Mouse (Mus musculus) CD4-positive, CD25-positive, alpha-beta regulatory T cell, adult 4 months (primary cell): ENCODE results near the gene 4933405L10Rik. TPM values are rescaled to one million over a fixed set of nuclear protein-coding genes. Genes with fewer than 3 reads are reported as not detected.
A peak's percentile ranks its signal among the peaks of the same experiment; 100 is the strongest.

Experiments used
- ATAC-seq: one replicate; pipeline ENCODE4 v1.8.0; 2017
- polyA plus RNA-seq, 2 experiments: library from polyadenylated mRNA; unstranded; fragments of 100-300 nt; shearing (Covaris generic); gene quantifications; one replicate each; pipeline ENCODE4 v1.2.1; 2017

The 4933405L10Rik gene
- polyA plus RNA-seq, 2 experiments from 2014 or later: not detected

DNA sequence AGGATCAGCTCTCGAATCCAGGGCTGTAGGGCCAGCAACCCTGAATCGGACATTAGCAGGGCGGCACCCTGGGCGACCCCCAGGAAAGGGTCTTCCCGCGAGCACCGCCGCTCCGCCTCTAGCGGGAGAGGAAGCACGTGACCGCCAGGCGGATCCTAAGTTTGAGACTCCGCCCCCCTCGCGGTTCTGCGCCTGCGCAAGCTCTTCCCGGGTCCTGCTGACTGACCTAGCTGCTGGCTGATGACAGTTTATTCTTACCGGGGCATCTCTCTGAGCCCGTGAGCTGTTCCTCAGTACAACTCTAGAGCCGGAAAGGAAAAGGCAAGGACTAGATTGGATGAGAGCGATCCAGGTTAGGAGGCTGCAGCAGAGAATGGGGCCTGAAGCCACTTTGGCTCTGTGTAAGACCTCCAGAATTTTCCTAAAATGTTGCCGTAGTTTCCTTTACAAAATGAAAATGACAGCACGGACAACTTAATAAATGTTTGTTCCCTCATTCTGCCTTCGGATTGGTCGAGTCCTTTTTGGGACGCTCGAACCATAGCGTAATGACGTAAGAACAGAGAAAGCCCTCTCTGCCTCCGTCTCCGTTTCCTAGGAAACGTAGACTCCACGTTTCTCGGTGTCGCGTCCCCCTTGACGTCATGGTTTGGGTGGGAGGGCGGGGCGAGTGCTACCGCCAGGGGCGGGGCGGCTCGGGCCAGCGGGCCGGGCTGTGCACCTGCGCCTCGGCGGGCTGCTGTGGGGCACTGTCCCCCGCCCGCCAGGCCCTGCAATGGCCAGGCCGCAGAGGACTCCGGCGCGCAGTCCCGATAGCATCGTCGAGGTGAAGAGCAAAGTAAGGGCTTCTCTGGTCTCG is 6.3 kb upstream of the 4933405L10Rik start, which contains the start of the genes Acd and Pard6a:
TSS of gene Acd (minus strand) at position 137 of the 859 bp plus-strand sequence.
TSS of gene Pard6a (plus strand) at position 183 of the 859 bp plus-strand sequence.
- ATAC-seq: peak; percentile 80

DNA sequence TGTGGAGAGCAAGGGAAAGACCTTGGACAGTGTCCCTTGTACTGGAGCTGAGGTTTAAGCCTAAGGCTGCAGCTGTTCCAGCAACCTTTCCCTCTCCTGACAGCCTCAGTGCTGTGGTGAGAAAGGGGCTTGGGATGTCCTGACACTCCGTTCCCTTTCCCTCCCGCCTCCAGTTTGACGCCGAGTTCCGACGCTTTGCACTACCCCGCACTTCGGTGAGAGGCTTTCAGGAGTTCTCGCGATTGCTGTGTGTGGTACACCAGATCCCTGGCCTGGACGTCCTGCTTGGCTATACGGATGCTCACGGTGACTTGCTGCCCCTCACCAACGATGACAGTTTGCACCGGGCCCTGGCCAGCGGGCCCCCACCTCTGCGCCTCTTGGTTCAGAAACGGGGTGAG is 5.5 kb upstream of the 4933405L10Rik start:
- ATAC-seq: no peak

DNA sequence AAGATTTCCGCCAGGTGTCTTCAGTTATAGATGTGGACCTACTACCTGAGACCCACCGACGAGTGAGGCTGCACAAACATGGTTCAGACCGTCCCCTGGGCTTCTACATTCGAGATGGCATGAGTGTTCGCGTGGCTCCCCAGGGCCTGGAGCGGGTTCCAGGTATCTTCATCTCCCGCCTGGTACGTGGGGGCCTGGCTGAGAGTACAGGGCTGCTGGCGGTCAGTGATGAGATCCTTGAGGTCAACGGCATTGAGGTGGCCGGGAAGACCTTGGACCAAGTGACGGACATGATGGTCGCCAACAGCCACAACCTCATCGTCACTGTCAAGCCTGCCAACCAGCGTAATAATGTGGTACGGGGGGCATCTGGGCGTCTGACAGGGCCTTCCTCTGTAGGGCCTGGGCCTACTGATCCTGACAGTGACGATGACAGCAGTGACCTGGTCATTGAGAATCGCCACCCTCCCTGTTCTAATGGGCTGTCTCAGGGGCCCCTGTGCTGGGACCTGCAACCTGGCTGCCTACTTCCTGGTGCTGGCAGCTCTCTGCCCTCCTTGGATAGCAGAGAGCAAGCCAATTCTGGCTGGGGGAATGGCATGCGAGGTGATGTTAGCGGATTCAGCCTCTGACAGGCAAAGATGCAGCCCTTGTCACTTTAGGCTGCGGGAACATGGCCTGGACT is 4.6 kb upstream of the 4933405L10Rik start:
- ATAC-seq: no peak

DNA sequence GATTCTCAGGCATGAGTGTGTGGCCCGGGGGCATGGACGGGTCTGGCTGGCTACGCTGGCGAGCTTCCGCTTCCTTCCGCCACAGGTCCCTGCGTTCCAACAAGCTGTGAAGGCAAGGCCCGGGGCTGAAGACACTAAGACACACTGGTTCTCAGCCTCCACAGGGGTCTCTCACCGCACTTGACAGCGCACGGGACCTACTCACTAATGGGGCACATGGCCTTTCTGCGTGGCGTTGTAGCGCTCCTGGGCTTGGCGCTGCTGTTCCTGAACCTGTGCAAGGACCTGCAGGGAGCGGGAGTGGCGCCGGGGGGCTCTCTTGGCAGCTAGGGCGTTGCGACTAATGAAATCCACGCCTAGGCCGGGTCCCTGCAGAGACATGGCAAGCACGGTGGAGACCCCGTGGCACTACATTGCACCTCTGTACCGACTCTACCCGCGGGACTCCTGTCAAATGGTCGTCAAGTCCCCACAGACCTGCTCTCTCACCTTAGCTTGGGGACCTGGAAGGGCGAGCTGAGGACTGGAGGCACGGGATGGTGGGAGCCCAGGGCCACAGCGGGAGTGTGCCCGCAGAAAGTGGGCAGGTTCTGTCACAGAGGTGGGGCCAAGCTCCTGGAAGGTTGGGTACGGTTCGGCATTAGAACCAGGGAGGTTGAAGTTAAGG is 3.2 kb upstream of the 4933405L10Rik start:
- ATAC-seq: no peak

DNA sequence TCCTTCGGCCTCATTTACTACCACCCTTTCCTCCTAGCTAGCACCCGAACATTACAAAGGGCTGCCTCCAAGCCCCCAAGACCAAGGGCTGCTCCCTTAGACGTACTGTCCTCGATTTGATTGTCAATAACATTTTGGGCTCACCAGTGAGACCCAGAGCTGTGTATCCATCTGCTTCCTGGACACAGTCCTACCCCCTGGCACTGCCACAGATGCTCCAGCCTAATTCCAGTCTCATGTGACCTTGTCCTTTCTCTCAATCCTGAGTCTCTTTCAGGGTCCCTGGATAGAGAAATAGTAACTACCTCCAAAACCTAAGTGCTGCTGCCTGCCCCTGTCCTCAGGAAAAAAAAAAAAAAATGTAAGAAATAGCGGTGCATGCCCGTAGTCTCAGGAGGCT is 2.5 kb upstream of the 4933405L10Rik start:
- ATAC-seq: no peak

DNA sequence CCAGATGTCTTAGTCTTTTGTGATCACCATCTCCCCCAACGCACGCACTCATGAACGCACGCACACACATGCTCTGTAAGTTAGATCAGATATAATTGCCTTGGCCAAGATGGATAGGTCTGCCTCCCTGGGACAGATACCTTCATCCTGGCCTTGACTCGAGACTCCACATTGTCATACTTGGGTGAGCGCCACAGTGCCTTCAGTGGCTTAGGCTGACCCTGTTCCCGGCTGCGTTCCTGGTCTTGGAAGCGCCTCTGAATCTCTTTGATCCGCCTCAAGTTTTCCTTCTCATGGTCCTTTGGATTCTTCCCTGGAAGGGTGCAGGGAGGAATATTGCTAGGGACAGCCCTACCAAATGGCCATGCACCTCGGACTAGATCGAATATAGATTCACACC is 1.0 kb upstream of the 4933405L10Rik start:
- no peak for ATAC-seq

DNA sequence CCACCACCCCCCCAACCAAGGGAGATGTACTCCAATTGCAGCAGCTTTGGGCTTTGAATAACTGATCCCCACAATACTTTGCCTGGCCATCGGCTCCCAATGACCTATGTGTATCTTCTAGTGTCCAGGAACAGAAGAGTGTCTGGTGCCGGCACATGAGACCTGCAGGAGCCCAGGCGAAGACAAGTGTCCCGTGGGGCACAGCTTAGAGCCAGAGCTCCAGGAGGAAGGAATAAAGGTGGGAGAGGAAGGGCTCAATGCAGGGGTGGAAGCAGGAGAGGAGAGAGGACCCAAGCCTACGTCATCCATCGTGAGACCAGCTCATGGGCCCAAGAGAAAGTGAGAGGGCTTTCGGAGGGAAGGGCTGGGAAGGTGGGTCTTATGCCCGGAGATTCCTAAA is 1.2 kb downstream of the 4933405L10Rik start:
- no peak for ATAC-seq

DNA sequence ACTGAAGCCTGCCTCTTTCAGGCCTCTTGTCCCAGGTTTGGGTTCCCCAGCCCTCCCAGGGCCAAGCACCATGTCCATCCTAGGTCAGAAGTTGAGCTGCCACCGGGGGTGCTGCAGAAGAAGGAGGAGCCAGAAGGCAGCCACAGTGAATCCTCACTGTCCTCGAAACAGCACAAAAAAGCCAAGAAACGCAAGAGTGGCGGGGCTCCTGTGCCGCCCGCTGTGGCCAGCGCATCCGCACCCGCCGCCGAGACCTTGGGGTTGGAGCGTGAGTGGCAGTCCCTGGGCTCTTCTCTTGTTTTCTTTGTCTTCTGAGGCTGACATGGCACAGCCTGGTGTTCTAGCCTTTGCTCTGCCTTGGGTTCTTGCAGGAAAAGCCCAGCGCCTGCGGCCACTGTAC is 1.9 kb downstream of the 4933405L10Rik start:
- no peak for ATAC-seq

DNA sequence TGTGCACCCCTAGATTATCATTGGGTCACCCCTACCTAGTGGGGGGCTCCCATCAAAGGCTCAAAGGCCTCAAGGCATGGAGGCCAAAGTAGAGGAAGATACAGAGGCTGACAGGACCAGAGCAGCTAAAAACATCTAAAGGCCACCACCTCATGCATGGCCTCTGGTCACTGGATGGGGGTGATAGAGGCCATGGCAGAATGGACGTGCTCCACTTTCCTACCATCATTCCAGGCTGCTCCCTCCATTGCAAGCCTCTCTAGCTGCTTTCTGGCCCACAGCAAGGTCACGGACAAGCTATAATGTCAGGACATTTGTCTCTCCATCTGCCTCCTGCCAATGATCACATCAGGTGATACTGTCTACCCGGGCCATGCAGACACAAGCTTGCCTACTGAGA is 4.8 kb downstream of the 4933405L10Rik start:
- ATAC-seq: no peak

DNA sequence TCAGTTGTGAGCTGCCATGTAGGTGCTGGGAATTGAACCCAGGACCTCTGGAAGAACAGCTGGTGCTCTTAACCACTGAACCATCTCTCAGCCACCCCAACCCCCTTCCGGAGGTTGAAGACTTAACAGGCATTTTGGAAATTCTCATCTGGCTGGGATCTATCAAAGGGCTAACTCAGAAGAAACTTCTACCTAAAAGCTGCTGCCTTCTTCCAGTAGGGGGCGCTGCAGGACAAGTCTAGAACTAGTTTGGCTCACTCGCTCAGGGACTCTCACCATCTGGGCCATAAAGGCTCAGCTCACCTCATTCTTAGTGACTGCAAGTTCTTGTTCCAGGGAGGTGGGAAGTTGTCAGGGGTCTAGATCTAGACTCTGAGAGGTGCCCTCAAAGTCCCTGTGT is 6.7 kb downstream of the 4933405L10Rik start:
- peak; percentile 92 for ATAC-seq

DNA sequence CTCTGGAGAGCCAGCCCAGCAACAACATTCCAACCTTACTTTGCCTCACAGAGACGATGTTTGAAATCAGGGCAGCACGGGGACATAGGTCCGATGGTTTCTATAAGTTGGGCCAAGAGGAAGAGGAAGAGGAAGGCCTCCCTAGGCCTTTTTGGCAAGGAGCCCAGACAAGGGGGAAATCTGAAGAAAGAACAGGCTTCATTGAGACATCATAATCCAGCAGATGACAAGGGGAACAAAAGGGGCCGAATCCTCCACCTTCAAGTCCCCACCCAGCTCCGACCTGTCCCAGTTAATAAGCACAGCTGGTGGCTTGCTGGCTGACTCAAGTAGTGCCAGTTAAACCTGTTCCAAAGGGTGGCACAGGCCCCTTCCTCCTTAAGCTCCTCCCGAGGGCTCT is 7.6 kb downstream of the 4933405L10Rik start:
- no peak for ATAC-seq

DNA sequence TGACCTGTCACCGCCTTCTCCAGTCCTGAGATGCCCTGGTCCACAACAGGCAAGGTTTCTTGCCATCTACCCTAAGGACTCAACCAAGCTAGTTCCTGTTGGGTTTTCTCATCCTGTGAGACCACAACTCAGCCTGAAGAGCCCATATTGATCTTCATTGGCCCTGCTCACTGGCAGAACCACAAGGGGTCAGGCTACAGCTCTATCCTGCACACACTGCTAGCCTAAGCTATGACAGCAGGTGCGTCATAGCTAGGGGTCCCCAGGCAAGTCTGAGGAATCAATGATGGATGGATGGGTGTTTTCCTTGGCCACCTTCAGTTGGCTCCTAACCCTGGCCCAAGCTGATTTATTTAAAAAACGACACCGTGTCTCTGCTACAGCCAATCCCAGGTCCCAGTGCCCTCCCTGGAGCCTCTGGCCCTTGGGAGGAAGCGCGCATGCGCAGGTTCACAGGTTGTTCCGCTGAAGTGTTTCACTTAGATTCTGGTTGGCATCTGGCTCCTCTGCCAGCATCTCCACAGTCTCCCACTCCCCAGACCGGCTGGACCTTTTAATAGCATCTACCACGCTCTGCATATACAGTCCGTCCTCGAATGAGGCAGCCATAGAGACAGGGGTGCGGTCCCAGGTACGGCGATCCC is 9.0 kb downstream of the 4933405L10Rik start:
- ATAC-seq: no peak

DNA sequence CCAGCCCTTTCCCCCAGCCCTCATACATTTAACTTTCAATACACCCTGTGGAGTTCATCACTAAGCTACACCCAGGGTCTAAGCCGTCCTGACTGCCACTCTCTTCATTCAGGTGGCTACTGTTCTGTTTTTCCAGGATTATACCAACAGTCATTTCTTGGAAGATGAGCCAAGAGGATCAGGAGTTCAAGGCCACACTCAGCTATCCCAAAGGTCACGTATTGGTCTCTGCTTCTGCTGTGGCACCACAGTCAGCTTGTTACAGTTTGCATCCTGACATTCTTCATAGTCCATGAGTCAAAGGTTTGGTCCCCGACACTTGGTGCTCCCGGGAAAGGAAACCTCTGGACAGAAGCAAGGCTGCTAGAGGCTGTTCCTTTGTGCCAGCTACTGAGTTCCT is 12.2 kb downstream of the 4933405L10Rik start:
- no peak for ATAC-seq

DNA sequence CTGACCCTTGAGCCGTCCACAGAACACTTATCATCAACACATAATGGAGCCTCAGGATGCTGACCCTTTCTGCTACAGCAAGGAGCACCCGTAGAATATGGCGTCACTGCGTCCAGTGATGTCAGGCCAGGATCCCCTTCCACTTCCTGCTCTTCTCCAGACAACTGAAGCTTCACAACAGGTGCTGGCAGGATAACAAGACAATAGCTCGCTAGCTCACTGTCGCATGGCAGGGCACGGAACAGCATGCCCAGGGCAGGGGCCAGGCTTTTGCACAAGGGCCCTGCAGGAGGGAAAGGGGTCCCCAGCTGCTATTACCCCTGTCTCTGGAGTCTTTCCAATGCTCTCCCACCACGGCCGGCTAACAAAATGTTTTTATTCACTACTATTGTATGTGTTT is 15.4 kb downstream of the 4933405L10Rik start:
- no peak for ATAC-seq

DNA sequence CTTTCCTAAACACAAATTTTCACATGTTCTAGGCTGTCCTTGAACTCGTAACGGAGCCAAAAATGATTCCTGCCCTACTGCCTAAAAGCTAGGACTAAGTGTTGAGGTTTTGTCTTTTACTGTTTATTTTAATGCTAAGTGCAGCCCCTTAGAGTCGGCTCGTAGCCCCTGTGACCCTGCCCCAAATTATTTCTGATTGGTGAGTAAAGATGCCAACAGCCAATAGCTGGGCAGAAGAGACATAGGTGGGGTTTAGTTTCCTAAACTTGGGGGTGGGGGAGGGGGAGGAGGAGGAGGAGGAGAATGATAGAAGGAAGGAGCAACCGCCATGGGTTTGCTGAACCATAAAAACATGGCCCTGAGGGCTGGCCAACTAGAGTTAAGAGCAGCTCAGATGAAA is 18.3 kb downstream of the 4933405L10Rik start:
- ATAC-seq: no peak

DNA sequence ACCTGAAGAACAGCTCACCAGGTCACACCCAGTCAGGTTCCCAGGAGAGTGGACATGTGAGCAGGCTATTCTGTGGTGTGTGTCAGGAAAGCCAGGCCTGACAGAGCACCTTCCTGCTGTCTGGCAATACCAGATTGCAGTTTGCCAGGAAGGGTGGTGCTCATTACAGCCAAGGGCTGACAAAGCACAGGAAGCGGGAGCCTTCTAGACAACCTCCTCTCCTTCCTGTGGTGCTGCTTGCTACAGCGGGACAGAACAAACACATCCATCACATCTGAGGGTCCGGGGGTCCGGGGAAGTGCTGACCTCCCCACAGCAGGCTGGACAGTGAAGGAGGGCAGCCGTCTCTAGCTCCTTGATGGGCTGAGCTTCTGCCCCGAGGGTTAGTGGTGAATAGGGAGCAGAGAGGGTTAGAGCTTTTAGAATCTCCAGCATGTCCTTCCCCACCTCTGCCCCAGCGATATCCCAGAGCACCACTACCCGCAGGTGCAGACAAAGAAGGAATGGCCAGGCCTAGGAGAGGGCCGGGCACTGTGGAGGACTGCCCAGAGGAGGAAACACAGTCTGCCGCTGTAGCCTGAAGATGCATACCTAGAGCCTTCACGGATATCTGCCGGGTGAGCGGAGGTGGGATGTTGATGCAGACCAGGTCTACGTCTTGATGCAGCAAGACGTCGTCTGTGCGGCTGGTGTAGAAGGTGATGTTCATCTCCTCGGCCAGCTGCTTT is 20.1 kb downstream of the 4933405L10Rik start:
- ATAC-seq: peak; percentile 60

DNA sequence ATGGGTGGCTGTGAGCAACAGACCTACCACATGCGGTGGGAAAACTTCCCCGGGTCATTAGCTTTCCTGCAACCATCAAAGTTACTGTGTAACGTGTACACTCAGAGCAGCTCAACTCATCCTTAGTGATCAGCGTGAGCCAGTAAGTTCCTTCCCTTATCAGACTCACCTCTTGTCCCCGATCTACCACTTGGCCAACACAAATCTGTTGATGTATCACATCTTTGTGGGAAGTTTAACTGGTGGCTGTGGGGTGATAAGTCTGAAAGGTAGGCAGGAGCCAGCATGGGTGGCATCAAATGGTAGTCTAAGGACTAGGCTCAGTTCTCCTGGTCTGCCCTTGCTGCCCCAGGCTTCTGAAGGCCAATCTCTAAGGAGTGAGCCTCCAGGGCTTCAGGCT is 24.7 kb downstream of the 4933405L10Rik start:
- no peak for ATAC-seq

DNA sequence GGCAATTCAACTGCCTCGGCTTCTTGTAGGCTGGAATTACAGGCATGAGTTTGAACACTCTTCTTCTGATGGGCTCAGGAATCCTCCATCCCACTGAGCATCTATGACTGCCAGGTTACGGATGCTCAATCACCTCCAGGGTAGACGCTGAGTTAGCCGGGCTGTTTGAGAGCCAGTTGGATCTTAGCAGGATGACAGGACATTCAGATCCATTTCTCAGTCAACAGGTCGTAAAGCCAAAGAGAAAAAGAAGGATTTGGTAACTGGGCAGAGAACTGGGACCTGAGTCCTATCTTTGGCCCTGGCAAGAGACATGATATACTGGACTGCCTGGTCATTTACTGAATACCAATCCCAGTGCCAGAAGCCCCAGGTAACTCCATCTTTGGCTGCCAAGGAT is 31.8 kb downstream of the 4933405L10Rik start:
- ATAC-seq: no peak

DNA sequence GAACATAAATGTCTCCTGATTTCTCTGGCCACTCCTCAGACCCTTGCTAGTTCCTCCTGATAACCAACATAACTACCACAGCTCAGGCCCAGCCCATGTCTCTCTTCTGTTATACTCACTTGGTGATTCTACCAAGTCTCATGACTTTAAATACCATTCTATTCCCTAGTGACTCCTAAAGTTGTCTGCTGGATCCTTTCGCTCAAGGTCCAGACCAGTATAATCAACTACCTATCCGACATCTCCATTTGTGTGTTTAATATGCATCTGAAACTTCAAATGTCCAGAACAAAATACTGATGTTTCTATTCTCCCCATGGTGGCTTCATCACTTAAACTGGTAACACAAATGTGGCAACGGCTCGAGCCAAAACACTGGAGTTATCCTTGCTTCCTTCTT is 35.8 kb downstream of the 4933405L10Rik start:
- no peak for ATAC-seq

DNA sequence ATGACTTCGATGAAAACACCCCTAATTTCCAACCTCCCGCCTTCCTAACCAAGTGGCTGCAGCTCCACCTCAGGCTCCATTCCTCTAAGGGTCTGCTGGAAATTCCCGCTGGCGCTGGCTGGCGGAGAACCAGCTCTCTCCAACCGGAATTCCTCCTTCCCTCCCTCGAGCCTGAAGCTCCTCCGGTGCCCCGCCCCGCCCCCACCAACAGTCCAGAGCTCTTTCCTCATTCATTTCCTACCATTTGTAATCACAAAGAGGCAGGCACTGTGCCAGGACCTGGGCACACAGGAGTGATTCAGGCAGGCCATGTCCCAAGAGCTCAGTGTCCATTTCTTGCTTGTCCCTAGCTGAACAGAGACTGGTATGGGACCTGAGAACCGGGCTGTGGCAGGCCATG is 43.2 kb downstream of the 4933405L10Rik start:
- ATAC-seq: no peak

DNA sequence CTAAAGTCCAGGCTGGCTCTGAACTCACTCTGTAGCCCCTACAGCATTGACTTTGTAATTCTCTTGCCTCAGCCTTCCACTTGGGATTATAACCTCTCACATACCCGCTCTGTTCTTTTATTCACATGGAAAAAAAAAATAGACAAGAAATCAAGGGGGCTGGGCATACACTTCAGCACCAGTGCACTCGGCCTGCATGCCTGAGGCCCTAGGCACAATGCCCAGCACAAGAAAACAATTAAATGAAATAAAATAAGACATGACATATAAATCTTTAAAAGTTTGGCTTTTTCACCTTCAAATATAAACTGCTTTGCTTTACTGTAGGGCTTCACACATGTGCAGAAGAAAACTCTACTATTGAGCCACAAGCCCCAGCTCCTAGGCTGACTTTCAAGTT is 46.5 kb downstream of the 4933405L10Rik start:
- ATAC-seq: no peak

DNA sequence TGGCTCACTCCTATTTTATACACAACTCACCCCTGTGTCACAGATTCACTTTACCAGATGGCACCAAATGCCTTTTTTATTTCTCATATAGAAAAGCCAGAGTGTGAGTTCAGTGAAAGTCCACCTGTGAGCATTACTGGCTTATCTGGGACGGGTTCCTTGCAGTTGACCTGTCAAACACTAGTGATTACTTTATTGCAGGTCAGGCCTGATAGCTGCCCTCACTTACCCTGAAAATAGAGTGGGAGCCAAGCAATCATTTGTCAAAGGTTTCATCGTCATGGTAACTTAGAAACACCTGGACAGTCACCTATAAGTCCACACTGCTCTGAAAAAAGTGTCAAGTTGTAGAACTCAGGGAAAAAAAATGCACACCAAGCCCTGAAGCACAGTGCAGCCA is 47.2 kb downstream of the 4933405L10Rik start:
- ATAC-seq: no peak
